Mouse (Mus musculus) heart, adult 2 months (tissue): ENCODE measurements around the gene Scn4b. TPM values are rescaled to one million over a fixed set of nuclear protein-coding genes. Genes with fewer than 3 reads are reported as not detected.
A peak's percentile ranks its signal among the peaks of the same experiment; 100 is the strongest.

Experiments used
- DNase-seq, 2 experiments: peaks; one replicate each; pipeline ENCODE4 v3.0.0; 2021
- H3K27ac ChIP-seq: fragments of 200-600 bp; 2 replicates; pipeline ENCODE4 v1.8.1; 2022
- H3K27me3 ChIP-seq: fragments of 200-500 bp; 2 replicates; pipeline ENCODE4 v1.6.1; 2012; ENCODE audit warnings: mild to moderate bottlenecking, low read length, inconsistent platforms, mixed read lengths; ENCODE audit not compliant: control insufficient read depth, insufficient read depth
- H3K36me3 ChIP-seq: fragments of 200-500 bp; 2 replicates; pipeline ENCODE4 v1.6.1; 2012; ENCODE audit warnings: low read length, inconsistent platforms; ENCODE audit not compliant: control insufficient read depth, insufficient read depth
- H3K4me1 ChIP-seq: fragments of 200-500 bp; 2 replicates; pipeline ENCODE4 v1.6.1; 2011; ENCODE audit warnings: low read length; ENCODE audit not compliant: control insufficient read depth, insufficient read depth
- H3K4me3 ChIP-seq: fragments of 200-600 bp; 2 replicates; pipeline ENCODE4 v1.8.1; 2022
- H3K79me2 ChIP-seq: fragments of 200-500 bp; replicated peaks from 2 replicates; pipeline ENCODE4 v1.6.1; 2012; ENCODE audit warnings: mild to moderate bottlenecking, inconsistent platforms, low read length, moderate library complexity, mixed read lengths; ENCODE audit not compliant: control insufficient read depth, insufficient read depth
- H3K9ac ChIP-seq: fragments of 200-500 bp; 2 replicates; pipeline ENCODE4 v1.6.1; 2012; ENCODE audit warnings: low read depth, mild to moderate bottlenecking, control low read depth, inconsistent platforms, low read length, mixed read lengths
- CTCF ChIP-seq: fragments of 200-600 bp; IDR thresholded peaks from 2 replicates; pipeline ENCODE4 v1.8.1; 2022; ENCODE audit warnings: antibody characterized with exemption, mild to moderate bottlenecking, moderate library complexity
- EP300 ChIP-seq: fragments of 200-500 bp; IDR thresholded peaks from 2 replicates; pipeline ENCODE4 v1.6.1; 2011; ENCODE audit warnings: low read depth, low read length, control low read depth; ENCODE audit not compliant: insufficient read depth
- POLR2A ChIP-seq: fragments of 200-500 bp; IDR thresholded peaks from 2 replicates; pipeline ENCODE4 v1.6.1; 2011; ENCODE audit warnings: mild to moderate bottlenecking, low read depth, low read length, control low read depth; ENCODE audit not compliant: insufficient read depth
- WGBS: fragments of 180-500 bp; shearing (Covaris S2); methylation state at CpG from one replicate; pipeline ENCODE4 v1.1.7; 2018; 5-methylcytosine and 5-hydroxymethylcytosine counted together
- intact Hi-C: fragments of 180-260 bp; cut with DNase I; formaldehyde crosslinking; loops from one replicate; pipeline ENCODE4 v1.15.1; 2025
- polyA plus RNA-seq: library from polyadenylated mRNA; depleted of rRNA; stranded (reverse); fragments of >200 nt; gene quantifications from 2 replicates; pipeline ENCODE4 v1.2.3, GENCODE M21; 2012
- total RNA-seq, 2 experiments: library from RNA; stranded (reverse); gene quantifications; 2 replicates each; pipeline ENCODE4 v1.2.3; 2021

The Scn4b gene
- total and polyA plus RNA-seq, 3 experiments: 5.1 to 16.9 (median 14.2) TPM

DNA sequence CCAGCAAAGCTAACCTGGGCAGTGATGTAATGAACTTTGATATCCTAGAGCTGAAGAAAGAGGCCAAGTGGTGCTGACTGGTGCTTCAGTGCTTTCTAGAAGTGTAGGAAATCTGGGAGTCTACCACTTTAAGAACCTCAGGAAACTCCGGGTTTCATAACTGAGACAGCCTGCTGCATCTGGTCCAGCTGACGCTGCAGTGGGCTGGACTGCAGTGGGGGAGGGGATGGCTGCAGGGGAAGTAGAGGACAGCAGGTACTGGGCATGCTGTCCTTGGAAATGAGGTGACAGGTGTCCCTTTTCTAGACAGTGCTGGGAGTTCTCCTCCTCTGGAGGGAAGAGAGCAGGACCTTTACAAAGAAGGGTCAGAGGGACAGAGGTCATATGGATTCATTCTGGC, 43.6 kb downstream of the Scn4b start, which contains the start of gene BC049352:
Gene BC049352 (plus strand): TSS at position 238 of the 400 bp plus-strand sequence.
- H3K9ac ChIP-seq: no peak within 1 kb of the TSS

GRCm38 (mm10) chr9:45182521-45182920, 44.3 kb downstream of the Scn4b start:
- no peaks in the 10 kb centered on the region for H3K27me3 ChIP-seq
- 35% methylated on average over 3 of the region's 3 CpGs for WGBS

More for the DNA sequence above, 43.6 kb downstream of the Scn4b start, which contains the start of gene BC049352:
- no peak for TF ChIP-seq CTCF
- Histone ChIP-seq H3K36me3 (no peaks in the 10 kb centered on the region), H3K4me3 (no peak within 1 kb of the TSS), H3K79me2 (no peaks in the 10 kb centered on the region), H3K27ac (no peak within 1 kb of the TSS), H3K27me3 (no peaks in the 10 kb centered on the region), H3K4me1 (no peaks in the 10 kb centered on the region)
- peak in 1 of 2 experiments; percentile 15 for DNase-seq
- intact Hi-C loops: no loop called here
- WGBS: 10% methylated on average over 2 of the region's 2 CpGs

DNA sequence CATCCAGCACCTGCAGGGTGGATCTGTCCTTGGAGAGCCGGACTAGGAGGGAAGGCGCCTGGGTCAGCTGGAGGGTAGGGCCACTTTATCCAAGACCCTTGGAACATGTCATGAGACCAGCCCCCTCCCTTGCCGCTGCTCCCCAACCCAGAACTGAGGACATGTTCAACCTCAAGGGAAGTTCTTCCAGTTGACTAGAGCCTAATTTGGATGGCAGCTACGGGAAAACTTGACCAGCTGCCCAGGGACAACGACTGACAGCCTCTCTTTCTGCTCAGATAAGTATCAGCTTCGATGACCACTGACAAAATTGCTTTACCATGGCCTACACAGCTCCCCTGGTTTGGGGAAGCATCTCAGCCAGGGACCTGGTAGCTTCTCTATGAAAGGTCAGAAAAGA, 45.1 kb downstream of the Scn4b start:
- intact Hi-C loops: no loop called here
- no peak overlapping the region for H3K27ac ChIP-seq
- no peaks in the 10 kb centered on the region for H3K27me3 ChIP-seq
- H3K4me3 ChIP-seq: no peak overlapping the region
- no peaks in the 10 kb centered on the region for H3K36me3 ChIP-seq
- no peak for DNase-seq
- 75% methylated on average over 6 of the region's 6 CpGs for WGBS
- H3K4me1 ChIP-seq: no peaks in the 10 kb centered on the region
- H3K79me2 ChIP-seq: no peaks in the 10 kb centered on the region
- no peak overlapping the region for H3K9ac ChIP-seq
- TF ChIP-seq CTCF (no peak), EP300 (no peak), POLR2A (no peak)

More at GRCm38 (mm10) chr9:45182521-45182920, 44.3 kb downstream of the Scn4b start:
- DNase-seq: no peak
- Histone ChIP-seq H3K27ac (no peak overlapping the region), H3K4me1 (no peaks in the 10 kb centered on the region), H3K4me3 (no peak overlapping the region), H3K36me3 (no peaks in the 10 kb centered on the region), H3K9ac (no peak overlapping the region), H3K79me2 (no peaks in the 10 kb centered on the region)
- intact Hi-C loops: no loop called here
- TF ChIP-seq CTCF (no peak), POLR2A (no peak), EP300 (no peak)

- no peak for DNase-seq
- Histone ChIP-seq H3K27me3 (no peaks in the 10 kb centered on the region), H3K36me3 (no peaks in the 10 kb centered on the region), H3K4me3 (no peak overlapping the region), H3K79me2 (no peaks in the 10 kb centered on the region), H3K4me1 (no peaks in the 10 kb centered on the region), H3K27ac (no peak overlapping the region), H3K9ac (no peak overlapping the region)
- no peak for TF ChIP-seq CTCF
- no peak for TF ChIP-seq EP300
- TF ChIP-seq POLR2A: no peak
- intact Hi-C loops: no loop called here
- 75% methylated on average over 4 of the region's 4 CpGs for WGBS
Observed at GRCm38 (mm10) chr9:45185250-45185649, 47.1 kb downstream of the Scn4b start.

DNA sequence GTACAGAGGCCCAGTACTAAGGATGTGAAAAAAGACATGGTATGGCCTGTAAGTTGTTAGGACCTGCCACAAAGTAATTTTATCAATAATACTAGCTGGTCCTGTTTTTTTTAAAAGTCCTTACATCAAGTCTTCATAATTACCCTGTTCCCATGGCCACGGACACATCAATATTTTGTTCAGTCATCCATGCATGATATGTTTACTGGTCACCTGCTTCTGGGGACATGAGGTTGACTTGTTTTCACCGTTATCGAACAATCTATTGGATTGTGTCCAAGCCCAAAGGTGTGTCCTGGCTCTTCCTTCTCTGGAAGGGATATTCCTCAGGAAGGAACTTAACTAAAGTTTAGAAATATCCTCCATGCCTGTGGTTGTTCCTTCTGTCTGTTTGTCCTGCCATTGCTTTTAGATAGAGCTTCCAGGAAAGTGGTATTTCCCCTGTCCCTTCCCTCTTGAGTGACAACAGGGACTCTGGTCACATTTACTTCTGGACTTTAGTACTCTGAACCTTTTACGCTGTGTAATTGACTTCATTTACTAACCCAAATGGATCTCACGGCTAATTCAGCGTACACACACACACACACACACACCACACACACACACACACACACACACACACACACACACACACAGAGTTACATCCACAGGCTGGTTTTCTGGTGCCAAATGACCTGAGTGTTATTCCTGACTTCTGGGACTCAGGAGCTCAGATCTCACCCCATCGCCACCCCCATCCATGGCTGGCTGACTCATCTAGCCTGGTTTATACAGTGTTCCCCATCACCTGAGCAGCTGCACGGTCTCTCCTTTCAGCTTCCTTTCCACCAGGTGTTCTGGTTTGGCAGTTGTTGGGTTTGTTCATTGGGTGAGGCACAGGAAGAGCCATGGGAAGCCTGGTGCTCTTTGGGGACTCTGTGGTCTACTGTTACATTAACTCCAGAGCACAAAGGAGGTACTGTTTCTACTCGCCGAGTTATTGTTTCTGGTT, 50.7 kb downstream of the Scn4b start:
- 81% methylated on average over 10 of the region's 10 CpGs for WGBS
- H3K36me3 ChIP-seq: no peaks in the 10 kb centered on the region
- H3K9ac ChIP-seq: no peak overlapping the region
- no peaks in the 10 kb centered on the region for H3K4me1 ChIP-seq
- TF ChIP-seq CTCF: no peak
- TF ChIP-seq EP300: no peak
- H3K27me3 ChIP-seq: no peaks in the 10 kb centered on the region
- no peak overlapping the region for H3K4me3 ChIP-seq
- no peak for DNase-seq
- intact Hi-C loops: no loop called here
- no peak overlapping the region for H3K27ac ChIP-seq
- H3K79me2 ChIP-seq: no peaks in the 10 kb centered on the region

DNA sequence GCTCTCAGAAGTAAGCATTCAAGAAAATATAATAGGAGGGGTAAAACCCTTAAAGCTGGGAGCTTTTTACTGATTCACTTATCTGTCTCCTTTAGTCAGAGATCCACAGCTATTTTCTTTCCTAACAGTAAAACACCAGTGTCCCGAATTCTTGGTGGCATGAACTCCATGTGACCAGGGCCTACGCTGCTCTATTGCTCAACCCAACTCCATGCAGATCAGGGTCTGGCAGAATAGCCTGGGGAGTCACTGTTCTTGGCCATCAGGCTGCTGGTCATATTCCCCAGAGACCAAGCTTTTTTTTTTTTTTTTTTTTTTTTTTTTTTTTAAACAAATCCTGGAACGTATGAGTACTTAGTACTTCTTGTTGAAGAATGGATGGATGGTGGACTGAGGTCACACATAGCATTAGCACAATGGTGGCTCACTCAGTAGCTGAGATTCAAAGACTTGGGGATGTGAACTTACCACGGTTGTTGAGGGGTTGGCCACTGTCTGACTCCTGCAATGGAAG, 51.5 kb downstream of the Scn4b start:
- H3K27me3 ChIP-seq: no peaks in the 10 kb centered on the region
- H3K4me3 ChIP-seq: no peak overlapping the region
- TF ChIP-seq CTCF (no peak), EP300 (no peak), POLR2A (no peak)
- no peak overlapping the region for H3K9ac ChIP-seq
- H3K36me3 ChIP-seq: no peaks in the 10 kb centered on the region
- DNase-seq: no peak
- H3K79me2 ChIP-seq: no peaks in the 10 kb centered on the region
- no peaks in the 10 kb centered on the region for H3K4me1 ChIP-seq
- WGBS: 82% methylated on average over 4 of the region's 4 CpGs
- intact Hi-C loops: no loop called here
- H3K27ac ChIP-seq: no peak overlapping the region
